Mouse (Mus musculus): ENCODE measurements around the gene Mgea5.
A peak's percentile ranks its signal among the peaks of the same experiment; 100 is the strongest.

Mgea5 gene

DNA sequence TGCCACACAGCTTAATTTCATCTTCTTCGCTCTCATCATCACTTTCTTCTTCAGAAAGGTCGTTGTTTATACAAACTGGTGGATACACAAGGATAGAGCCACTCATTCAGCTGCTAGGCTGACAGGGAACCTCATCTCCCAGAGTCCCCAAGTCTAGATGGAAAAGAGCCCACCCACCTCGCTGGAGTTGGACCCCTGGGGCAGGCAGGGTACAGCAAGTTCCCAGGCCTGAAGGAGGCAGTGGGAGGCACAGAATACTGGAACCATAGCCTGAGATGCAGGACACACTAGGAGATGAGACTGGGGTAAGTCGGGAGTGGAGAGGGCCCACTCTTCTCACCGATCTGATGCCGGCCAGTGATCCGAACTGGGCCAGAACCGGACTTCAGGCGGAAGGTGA, 35.4 kb downstream of the Mgea5 start:
- no peak for DNase-seq (ENCODE audit: low spot score)

DNA sequence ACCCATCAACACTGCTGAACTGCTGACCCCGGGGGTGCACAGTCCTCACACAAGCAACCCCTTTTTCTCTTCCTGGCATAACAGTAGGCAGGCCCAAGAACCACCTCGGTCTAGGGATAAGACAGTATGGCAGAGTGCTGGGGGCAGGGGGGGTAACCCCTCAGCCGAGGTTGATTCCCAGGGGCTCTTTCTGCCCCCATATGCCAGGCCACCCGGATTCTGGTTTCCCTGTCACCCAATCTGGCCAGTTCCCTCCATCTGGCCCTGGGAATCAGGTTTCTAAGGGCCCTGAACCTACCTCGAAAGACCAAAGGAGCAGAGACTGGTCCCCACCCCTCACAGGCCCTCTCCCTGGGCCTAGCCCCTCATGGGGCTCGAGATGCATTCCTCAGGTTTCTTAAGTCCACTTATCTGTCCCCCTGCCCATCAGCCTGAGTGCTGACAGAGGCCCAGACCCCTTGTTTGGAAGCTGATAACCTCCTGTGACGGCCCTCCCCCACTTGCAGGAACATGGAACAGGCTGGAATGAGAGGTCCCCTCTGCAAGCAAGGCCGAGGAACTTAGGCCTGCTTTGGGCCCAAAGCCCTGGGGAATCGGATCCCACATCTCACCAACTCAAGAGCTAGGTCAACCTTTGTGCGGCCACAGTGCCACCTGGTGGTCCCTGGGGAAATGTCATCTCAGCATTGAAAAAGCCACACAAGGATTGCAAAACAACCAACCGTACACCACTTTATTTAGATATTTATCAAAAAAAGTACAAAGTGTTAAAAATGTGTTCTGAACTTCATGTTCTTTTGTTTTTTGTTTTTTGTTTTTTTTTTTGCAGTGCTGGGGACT, 36.4 kb downstream of the Mgea5 start:
- DNase-seq (ENCODE audit: low spot score): peak; percentile 73

DNA sequence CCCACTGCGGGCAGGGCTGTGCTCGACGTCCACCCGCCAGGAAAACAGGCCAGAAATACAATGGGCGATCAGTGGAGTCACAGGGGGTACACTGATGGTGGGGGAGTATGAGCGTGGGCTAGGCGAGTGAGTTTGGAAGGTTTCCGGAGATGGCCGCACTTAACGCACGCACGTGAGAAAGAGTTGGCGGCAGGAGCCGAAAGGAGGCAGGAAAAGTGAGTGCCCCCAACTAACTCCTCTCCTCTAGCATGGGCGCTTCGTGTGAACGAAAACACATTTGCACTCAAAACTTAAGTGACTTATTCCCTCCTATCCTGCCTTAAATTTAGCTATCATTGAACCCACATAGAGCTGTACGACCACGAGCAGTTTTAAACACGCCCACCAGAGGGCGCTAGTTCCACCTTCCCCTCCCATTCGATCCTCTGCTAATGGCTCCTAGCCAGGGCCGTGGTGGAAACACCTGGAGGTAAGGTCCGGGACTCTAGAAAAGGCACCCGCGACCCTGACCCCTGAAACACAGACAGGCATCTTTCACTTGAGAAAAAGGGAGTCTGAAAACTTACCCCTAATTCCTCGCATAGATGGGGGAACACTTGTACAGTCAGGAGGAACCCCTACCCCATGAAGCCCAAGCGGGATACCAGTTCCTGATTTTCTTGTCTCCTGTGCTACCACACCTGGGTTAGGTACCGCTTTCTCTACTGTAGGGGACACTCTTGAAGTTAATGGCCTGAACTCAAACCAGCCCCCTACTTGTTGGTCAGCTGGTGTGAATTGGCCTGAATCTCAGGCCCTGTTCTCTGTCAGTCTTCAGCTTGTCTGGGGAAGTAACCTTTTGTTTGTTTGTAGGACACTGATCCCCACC, 37.2 kb downstream of the Mgea5 start:
- peak; percentile 45 for DNase-seq (ENCODE audit: low spot score)

DNA sequence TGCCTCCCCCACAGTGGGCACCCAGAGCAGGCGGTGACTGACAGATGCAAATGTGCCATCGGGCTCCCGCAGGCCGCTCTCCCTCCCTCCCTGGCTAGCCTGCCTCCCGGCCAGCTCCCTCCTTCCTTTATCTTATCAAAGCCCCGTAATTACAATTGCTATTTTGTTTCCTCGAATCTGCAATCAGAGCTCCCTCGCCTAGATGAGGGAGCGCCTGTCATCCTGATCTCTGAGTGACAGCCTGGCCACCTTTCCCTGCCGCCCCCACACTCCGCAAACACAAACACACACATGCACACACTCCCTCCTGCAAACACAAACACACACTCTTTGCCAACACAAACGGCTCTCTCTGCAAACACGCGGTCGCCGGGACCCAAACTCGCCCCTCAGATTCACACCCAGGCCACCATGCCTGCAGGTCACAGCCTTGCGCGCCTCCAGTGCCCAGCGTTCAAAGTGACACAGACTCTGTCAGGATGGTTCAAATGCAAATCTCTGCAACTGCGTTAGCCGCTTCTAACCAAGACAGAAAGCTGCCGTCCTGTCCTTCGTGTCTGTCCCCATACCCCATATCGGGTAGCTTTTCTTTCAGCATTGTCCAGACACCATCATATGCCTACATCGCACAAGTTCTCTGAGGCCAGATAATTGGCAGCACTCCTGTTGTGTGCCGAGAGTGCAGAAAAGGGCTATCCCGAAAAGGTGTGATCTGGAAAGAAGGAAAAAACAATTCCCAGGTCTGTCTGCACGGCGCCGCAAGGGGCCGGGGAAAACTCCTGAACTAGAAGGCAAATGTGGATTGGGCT, 38.1 kb downstream of the Mgea5 start:
- DNase-seq (ENCODE audit: low spot score): no peak

DNA sequence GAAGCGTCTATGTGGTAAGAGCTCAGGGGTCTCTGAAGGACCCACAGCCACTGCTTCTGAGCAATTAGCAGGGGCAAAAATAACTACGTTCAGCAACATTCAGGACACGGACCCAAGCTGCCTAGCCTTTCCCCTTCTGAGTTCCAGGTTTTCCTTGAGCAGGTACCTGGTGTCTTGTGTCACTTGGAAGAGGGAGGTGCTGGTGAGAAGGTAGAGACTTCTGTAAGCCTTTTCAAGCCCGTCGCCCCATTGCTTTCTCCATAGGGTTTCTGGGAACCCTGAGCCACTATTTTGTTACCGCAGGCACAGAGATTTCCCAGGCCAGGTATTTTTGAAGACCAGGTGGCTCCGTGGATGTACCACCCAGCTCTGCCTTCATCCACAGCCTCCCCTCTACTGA, 40.0 kb downstream of the Mgea5 start:
- DNase-seq (ENCODE audit: low spot score): no peak

DNA sequence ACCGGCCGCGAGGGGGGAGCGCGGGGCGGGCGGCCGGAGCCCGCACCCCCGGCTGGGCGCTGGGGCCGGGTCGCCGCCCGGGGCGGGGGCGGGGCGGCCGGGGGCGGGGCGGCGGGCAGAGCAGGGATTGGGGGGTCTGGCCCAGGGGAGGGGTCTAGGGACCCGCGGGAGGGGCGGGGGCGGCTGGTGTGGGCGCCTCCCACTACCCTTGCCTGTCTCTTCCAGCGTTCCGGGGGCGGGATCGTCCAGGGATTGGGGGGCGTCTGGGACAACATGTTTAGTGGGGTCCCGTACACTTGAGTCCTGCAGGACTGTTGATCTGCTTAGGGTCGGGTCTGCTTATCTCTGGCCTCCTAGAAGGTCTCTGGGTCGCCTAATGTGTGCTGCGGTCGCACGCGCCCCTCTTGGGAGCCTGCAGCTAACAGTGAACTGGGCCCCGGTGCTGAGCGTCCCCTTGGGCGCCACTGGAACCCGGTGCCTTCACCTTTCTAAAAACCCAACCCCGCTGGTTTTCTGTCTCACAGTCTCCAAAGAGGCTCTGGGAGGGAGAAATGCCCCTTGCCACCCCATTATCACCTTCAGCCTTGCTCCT, 40.6 kb downstream of the Mgea5 start:
- DNase-seq (ENCODE audit: low spot score): peak; percentile 47

DNA sequence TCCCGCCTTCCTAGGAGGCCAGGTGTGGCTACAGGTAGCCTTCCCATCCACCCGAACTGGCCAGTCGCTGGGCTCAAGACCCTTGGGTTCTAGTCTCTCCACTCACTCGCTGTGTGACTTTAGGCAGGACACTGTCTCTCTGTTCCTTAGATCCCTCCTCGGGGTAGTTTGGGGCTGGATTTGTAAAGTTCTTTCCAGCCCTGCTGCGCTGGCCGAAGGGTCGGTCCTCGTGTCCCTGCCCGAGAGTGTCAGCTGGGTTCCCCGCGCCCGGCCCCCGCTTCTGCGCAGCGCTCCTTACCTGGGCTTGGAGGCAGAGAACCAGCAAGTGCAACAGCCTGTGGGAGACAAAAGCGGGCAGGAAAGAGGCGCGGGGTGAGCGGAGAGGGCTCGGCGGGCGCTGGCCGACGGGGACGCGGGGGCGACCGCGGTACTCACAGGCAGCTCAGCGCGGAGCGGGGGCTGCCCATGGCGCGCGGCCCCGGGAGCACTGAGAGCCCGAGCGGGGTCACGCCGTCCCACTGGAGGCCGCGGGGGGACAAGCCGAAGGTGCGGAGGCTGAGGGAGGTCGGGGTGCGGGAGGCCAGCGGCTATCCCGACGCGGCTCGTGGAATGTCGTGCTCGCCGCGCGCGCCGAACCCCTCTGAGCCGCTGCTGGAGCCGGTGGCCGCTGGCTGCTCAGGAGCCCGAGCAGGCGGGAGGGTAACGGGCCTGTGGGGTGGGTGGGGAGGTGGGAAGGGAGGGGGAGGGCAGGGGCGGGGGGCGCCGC, 41.2 kb downstream of the Mgea5 start, which contains the start of gene Fgf8:
Fgf8 (minus strand) TSS at position 698 of the 766 bp plus-strand sequence.
- DNase-seq (ENCODE audit: low spot score): no peak

DNA sequence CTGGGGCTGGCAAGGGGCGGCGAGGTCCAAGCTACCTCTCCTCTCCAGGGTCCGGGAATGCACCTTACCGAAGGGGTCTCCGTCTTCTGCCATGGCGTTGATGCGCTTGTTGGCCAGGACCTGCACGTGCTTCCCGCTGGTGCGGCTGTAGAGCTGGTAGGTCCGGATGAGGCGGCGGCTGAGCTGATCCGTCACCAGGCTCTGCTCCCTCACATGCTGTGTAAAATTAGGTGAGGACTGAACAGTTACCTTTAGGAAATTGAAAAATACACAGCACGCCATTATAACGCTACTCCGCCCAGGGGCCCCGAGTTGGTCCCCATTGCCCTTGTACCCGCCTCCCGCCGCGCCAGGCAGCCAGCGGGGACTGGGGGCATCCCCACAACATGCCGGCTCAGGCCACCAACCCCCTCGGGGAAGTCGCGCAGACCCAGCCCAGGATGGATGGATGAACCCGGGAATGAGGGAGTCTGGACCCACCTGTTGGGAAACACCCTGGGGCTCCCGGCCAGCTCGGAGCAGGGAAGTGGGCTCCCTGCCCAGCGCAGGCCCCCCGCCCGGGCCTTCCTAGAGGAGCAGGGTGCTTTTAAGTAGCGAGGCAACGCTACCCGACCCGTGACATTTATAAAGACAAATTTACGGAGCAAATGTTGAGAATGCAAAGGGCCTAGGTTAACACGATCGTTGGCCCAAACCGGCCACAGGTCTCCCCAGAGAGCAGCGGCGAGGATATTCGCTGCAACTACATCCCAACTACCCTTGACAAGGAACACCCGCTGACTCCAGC, 42.0 kb downstream of the Mgea5 start:
- DNase-seq (ENCODE audit: low spot score): no peak

DNA sequence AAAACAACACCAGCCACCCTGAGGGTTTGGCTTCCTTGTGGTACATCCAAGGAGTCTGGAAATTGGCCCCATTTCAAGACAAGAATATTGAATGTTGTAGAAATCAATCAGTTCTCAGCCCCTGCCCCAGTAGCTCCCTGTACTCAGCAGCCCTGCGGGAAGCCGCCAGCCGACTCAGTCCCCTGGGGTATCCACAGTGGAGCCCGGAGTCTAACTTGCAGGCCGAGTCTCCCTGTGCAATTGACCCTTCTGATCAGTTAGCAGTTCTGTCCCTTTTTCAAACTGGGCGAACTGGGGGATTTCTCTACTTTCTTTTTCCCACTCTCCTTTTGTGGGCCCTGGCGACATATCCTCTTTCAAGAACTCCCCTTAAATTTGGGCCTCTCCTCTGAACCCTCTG, 42.8 kb downstream of the Mgea5 start:
- no peak for DNase-seq (ENCODE audit: low spot score)

DNA sequence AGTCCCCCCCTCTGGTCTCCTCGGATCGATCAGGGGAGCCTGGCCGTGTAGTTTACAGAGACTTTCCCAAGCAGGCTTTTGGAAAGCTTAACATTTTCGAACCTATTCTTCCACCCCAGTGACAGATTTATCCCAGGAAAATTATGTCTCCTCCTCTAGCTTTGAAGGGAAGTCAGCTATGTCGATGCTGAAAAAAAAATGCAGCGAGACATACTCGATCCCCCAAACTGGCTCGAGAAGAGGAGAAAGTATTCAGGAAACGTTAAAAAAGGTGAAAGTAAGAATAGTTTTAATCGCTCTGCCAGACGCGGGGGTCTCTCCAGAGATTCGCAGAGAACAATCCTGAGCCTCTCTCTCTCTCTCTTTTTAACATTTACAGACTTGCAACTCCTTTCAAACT, 43.4 kb downstream of the Mgea5 start:
- DNase-seq (ENCODE audit: low spot score): no peak

DNA sequence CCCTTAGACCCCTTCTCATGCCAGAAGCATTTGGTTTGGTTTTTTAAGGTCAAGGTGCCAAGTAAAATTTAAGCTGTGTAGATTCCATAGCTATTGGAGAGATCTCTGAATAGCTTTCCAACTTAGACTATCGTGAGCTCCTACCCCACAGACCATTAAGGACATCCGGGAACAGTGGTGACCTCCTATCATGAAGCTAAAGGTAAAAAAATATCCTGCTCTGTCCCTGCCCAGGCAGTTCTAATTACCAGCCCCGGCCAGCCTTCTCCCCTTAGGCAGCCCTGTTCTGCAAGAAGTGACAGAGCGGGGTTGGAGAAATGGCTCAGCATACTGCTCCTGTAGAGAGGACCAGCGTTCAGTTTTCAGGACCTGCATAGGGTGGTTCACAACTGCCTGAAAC, 45.1 kb downstream of the Mgea5 start:
- no peak for DNase-seq (ENCODE audit: low spot score)

DNA sequence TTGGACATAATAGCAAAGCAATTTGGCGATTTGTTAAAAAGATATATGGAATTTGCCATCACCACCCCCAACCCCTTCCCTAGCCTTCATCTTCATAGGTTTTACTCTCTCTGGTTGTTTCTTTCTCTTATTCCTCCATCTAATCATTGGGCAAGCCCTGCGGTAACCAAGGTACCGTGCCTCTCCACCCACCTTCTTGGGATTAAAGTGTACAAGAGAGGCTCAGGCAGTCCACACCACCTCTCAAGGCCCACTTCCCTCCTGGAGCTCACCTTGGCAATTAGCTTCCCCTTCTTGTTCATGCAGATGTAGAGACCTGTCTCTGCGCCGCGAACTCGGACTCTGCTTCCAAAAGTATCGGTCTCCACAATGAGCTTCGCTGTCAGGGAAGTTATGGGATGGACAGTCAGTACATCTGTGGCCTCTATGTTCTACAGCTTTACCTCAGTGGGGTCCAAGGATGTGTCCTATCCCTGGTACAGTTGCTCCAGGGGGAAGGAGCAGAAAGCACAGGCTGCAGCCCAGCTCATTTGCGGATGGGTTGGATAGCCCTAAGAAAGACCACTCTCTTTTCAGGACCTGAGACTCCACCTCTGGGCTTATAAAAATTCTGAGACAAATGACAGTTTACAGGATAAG, 45.7 kb downstream of the Mgea5 start:
- no peak for DNase-seq (ENCODE audit: low spot score)

DNA sequence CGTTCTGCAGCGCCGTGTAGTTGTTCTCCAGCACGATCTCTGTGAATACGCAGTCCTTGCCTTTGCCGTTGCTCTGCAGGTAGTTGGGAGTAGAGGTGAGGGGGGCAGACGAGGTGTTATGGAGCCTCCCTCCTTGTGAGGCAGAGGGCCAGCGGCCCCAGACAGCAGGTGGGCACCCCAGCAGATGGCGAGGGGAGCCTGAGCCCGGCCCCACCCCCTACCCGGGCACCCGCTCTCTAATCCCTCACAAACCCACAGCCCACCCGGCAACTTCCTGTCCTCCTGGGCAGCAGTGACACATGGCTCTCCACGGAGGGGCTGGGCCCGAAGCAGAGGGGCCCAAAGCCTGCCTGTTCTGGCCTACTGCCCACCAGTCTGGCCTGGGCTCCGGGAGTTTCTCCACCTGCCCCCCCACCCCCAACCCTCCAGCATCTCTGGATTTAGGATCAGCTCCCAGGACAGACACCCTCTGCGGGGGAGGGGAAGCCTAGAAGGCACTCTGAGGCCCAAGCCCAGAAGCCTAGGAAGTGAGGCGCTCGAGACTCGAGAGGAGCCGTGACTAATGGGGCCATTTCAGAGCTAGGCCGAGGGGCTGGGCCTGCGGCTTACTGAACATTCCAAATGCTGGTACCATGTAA, 46.3 kb downstream of the Mgea5 start:
- no peak for DNase-seq (ENCODE audit: low spot score)

DNA sequence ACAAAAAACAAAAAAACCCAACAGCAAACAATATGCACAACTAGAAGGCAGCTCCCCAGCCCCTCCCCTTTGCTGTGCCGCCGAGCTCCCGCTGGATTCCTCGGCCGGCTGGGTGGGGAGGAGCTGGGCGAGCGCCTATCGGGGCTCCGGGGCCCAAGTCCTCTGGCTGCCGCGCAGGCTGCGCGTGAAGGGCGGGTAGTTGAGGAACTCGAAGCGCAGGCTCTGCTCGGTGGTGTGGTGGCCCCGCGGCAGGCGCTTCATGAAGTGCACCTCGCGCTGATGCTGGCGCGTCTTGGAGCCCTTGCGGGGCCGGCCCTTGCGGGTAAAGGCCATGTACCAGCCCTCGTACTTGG, 46.8 kb downstream of the Mgea5 start:
- peak; percentile 46 for DNase-seq (ENCODE audit: low spot score)

DNA sequence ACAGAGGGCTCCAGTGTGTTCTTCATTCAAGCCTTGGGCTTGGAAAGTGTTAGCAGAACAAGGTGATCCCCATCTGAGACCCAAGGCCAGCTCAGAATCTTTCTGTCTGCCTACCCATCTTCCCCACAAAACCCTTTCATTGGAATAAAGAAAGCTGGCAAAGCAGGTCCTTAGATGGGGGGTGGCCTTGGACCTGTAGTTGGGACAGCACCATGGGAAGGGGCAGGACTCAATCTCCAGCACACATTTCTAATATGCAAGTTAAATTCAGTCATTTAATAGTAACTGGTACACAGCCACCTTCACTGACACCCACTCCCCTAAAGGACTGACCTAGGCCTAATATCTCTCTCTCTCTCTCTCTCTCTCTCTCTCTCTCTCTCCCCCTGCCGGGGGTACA, 47.4 kb downstream of the Mgea5 start:
- DNase-seq (ENCODE audit: low spot score): no peak

DNA sequence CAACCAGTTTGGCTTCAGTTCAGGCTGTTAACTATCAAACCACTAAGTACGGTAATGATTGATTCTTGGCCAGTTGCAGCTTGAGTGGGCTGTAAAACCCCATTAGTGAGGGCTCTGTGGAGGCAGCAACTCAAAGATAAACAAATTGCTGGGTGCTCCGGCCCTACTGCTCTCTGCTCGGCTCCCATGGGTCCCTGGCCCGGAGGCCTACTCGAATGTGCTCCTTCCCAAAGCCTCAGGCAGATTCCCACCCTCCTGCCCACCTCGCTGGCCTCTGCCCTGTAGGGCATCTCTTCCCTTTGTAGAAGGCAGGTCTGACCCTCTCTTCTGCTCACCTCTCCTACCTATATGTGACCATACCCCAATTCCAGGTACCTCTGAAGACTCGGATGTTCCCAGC, 48.9 kb downstream of the Mgea5 start:
- DNase-seq (ENCODE audit: low spot score): no peak

DNA sequence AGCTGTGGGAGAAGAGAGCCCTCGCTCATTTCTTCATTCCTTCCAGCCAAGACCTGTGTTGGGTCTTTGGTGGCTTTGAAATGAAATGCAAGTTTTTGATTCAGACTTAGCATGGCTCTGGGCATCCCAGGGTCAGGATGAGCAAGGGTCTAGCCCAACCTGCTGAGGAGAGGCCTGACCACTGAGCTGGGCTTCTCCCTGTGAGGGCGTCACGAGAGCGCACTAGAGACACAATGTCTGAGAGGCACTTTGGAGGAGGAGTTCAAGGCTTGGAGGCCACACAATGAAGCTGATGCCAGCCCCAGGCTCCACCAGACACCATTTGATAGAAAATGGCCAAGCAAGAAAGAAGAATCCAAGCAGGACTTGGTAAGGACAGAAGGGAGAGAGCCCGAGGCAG, 49.4 kb downstream of the Mgea5 start:
- DNase-seq (ENCODE audit: low spot score): no peak

DNA sequence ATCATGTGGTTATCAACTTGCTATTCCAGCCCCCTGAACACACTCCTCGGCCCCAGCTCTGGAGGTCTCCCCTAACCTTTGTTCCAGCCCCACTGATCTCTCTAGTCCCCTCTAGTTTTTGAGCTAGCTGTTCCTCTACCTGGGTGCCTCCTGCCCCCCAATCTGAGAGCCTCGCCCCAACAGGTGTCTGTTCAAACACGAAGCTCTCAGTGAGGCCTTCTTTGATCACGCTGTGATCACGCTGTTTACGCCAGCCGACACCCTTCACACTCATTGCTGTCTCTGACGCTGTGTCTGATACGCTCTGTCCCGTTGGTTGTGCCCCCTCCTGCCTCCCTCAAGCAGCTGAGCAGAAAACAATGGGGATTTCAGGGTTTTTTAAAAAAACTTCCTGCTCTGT, 50.1 kb downstream of the Mgea5 start:
- no peak for DNase-seq (ENCODE audit: low spot score)

DNA sequence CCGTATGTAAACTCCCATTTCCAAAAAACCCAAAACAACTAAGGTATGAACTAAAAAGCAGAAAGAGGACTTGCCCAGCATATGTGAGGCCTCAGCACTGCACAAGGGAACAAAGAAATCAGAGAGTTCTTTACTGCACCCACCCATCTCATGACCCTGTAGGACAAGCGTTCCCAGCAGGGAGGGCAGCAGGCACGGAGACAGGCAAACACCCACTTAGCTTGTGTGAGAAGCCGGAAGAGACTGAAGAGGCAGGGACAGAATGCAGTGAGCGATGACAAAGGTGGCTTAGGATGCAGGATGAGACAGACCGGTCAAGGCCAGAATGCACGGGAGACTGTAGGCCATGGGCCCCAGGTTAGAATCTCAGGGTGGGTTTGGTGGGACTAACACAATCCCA, 52.0 kb downstream of the Mgea5 start:
- DNase-seq (ENCODE audit: low spot score): no peak

DNA sequence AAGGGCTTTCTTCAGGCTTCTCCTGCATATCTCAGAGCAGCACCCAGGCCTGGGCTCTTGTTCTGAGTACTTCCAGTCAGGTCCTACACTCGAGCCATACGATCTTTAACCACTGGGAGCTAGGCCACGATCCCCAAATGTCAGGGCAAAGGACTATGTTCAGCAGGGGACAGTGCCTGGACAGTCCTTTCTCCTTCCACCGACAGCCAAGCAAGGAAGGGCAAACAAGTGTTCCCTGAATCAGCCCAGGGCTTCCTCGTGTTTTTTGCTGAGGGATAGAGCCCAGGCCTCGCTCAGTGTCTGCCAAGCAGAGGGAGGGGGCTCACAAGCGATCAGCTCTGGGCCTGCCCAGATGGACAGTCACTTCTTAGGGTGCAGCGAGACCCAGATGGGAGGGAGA, 53.6 kb downstream of the Mgea5 start:
- no peak for DNase-seq (ENCODE audit: low spot score)

Data from yolk sac, embryonic 10.5 days (tissue).